Mouse (Mus musculus) sigmoid colon, adult 10 weeks (tissue): ENCODE data around the gene Foxp1. TPM values are rescaled to one million over a fixed set of nuclear protein-coding genes. Genes with fewer than 3 reads are reported as not detected.

Source experiments
- polyA plus RNA-seq: library from polyadenylated mRNA; stranded (reverse); fragments of 350-450 nt; fragmentation: Illumina TruSeq; extraction: RNeasy Lipid Tissue Mini Kit (QIAGEN cat#74804); gene quantifications from one replicate; pipeline ENCODE4 v1.2.3, GENCODE M21; 2014; ENCODE audit warnings: low read depth, low replicate concordance

The Foxp1 gene
- 102 TPM for polyA plus RNA-seq

DNA sequence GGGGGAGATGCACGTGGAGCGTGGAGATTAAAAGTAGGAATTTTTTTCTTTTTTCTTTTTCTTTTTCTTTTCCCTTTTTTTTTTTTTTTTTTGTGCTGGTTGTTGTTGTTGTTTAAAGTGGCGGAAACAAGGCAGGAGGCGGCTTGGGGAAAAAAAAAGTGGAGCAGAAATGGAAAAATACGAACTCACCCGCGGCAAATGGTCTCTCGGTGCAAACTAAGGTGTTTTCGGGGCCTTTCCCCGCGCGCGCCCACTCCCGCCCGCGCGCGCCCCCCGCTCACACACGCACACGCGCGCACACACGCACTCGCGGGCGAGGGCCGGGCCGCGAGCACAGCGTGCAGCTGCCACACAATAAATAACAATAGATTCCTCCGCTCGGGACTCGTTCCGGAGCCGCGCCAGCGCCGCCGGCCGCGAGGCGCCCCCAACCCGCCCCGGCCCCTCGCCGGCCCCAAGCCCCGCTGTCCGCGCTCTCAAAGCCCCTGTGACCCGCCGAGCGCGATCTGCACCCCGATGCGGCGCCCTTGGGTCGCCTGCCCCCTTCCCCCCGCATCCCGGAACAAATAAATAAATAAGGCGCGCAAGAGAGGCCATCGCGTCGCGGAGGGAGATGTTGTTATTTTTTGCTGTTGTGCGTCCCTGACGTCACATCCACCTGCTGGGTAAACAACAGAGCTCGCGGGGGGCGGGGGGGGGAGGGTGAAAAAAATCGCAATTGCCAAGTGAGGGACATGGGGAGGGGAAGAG, at the start of gene Foxp1:
TSS of gene Foxp1 (minus strand) at position 363 of the 750 bp plus-strand sequence.

Other genes starting within 250 kb of the Foxp1 start
- 15.9 TPM for gene Eif4e3, start 144.1 kb upstream of the Foxp1 start, polyA plus RNA-seq
- 0.32 TPM for gene Gm20696, start 144.1 kb upstream of the Foxp1 start, polyA plus RNA-seq
- gene Gpr27, start 170.0 kb upstream of the Foxp1 start, polyA plus RNA-seq = 4.3 TPM
- not detected for gene Prok2, start 203.7 kb upstream of the Foxp1 start, polyA plus RNA-seq